Mouse (Mus musculus): ENCODE results near the gene Lmx1b.

Lmx1b gene

DNA sequence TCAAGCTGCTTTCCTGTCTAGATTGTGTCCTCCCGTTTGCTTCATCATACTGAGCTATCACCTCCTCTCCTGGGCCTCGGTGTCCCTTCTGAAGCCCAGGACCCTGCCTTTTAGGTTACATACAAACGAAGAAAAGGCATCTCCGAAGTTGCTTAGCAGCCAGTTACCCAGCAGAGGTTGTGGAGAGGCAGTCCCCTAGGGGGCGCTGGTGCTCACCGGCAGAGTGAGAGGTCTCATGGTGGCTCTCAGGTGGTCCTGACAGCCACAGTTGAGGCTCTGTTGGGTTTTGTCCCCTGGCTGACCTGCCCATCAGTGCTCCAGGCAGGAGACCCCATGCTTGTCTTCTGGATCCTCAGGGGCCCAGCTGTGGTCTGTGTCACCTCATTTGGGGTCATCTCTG lies 80.6 kb downstream of the Lmx1b start:
- peak; percentile 44 for DNase-seq (ENCODE audit: low read depth, low spot score)

DNA sequence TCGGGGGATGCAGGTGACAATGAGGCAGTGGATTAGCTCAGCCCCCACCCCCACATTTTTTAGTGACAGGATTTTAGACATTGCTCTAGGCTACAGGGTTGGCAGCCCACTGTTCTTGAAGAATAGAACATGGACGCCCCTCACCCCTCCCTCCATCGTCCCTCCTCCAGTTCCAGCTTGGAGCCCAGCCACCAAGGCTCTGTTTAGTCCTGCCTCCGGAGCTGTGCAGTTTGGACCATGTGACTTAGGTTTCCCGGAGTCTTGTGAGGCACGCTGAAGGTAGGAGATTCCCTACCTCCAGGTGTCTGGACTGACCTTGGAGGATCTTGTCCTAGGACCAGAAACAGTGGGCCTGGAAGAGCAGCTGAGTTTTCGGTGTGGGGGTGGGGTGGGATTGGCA lies 81.0 kb downstream of the Lmx1b start:
- Histone ChIP-seq H3K27me3 (ENCODE audit: control insufficient read depth, insufficient read depth, low read length, poor library complexity, severe bottlenecking) (no peaks in the 10 kb centered on the region), H3K36me3 (ENCODE audit: control insufficient read depth, insufficient read depth, low read length, poor library complexity, severe bottlenecking) (no peaks in the 10 kb centered on the region)
- DNase-seq (ENCODE audit: low read depth, low spot score), result no peak

More for the DNA sequence above, 80.6 kb downstream of the Lmx1b start:
- no peaks in the 10 kb centered on the region for H3K27me3 ChIP-seq (ENCODE audit: control insufficient read depth, insufficient read depth, low read length, poor library complexity, severe bottlenecking)
- H3K36me3 ChIP-seq (ENCODE audit: control insufficient read depth, insufficient read depth, low read length, poor library complexity, severe bottlenecking), result no peaks in the 10 kb centered on the region

DNA sequence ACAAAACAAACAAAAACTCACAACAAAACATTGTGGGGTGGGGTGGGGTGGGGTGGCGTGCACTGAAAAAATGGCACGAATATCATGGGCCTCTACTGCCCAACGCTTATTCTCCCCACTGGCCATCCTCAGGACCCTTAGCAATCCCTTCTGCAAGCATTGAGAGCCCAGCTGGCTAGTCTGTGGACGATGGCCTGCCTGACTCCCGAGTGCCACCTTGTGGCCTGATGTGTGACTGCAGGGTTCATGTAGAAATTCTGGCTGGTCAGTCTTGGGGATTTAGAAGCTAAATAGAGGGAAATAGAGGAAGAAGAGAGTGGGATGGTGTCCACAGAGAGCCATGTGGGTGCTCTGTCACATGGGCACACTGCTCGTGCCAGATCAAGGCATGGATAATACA lies 82.1 kb downstream of the Lmx1b start:
- Histone ChIP-seq H3K36me3 (ENCODE audit: control insufficient read depth, insufficient read depth, low read length, poor library complexity, severe bottlenecking) (no peaks in the 10 kb centered on the region), H3K27me3 (ENCODE audit: control insufficient read depth, insufficient read depth, low read length, poor library complexity, severe bottlenecking) (no peaks in the 10 kb centered on the region)
- DNase-seq (ENCODE audit: low read depth, low spot score), result peak; percentile 67

DNA sequence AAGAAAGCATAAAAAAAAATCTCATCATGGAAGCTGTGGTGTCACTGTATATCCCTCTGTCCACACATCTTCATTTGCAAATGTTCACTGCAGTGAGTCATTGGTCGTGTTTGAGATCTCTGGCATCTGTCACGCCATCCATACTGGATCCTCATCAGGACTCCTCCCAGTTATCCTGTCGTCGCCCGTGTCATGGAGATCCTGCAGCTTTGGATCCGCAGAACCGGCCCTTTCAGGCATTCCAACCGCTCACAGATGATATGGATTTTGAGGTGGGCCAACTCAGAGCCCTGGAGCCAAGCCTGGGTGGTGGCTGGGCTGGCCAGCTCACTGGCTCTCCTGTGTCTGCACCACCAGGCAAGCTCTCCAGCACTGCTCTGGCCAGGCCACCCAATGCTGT lies 84.7 kb downstream of the Lmx1b start:
- no peaks in the 10 kb centered on the region for H3K27me3 ChIP-seq (ENCODE audit: control insufficient read depth, insufficient read depth, low read length, poor library complexity, severe bottlenecking)
- no peak for DNase-seq (ENCODE audit: low read depth, low spot score)

DNA sequence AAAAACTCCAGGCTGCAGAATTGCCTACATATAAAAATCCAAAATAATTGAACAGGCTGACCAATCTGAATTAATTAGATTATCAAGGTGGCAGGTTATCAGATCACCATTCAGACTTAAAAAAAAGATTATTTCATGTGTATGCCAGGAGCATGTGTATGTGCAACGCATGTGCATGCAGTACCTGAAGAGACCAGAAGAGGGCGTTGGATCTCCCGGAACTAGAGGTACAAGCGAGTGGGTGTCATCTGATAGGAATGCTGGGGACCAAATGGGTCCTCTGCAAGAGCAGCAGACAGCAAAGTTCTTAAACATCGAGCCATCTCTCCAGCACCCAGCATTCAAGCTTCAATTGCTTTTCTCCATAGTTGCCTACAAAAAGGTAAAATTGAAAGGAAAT lies 87.6 kb downstream of the Lmx1b start:
- H3K27me3 ChIP-seq (ENCODE audit: control insufficient read depth, insufficient read depth, low read length, poor library complexity, severe bottlenecking), result no peaks in the 10 kb centered on the region
- H3K36me3 ChIP-seq (ENCODE audit: control insufficient read depth, insufficient read depth, low read length, poor library complexity, severe bottlenecking), result no peaks in the 10 kb centered on the region
- DNase-seq (ENCODE audit: low read depth, low spot score), result no peak

More for the DNA sequence above, 84.7 kb downstream of the Lmx1b start:
- H3K36me3 ChIP-seq (ENCODE audit: control insufficient read depth, insufficient read depth, low read length, poor library complexity, severe bottlenecking), result no peaks in the 10 kb centered on the region

DNA sequence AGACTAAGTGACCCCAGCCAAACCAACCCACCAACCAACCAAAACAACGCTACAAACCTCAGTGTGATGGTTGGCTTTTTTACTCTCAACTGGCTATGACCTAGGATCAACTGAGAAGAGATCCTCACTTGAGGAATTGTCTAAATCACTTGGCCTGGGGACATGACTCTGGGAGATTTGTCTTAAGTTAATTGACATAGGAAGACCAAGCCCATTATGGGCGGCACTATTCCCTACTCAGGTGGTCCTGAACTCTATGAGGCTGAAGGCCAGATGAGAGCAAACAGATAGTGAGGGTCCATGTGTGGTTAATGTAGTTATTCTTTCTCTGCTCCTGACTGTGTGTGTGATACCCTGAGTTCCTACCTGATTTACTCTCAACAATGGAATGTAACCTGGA lies 92.7 kb downstream of the Lmx1b start:
- Histone ChIP-seq H3K27me3 (ENCODE audit: control insufficient read depth, insufficient read depth, low read length, poor library complexity, severe bottlenecking) (no peaks in the 10 kb centered on the region; the same call in 1 of the 2 replicates), H3K36me3 (ENCODE audit: control insufficient read depth, insufficient read depth, low read length, poor library complexity, severe bottlenecking) (no peaks in the 10 kb centered on the region)
- DNase-seq (ENCODE audit: low read depth, low spot score), result no peak

DNA sequence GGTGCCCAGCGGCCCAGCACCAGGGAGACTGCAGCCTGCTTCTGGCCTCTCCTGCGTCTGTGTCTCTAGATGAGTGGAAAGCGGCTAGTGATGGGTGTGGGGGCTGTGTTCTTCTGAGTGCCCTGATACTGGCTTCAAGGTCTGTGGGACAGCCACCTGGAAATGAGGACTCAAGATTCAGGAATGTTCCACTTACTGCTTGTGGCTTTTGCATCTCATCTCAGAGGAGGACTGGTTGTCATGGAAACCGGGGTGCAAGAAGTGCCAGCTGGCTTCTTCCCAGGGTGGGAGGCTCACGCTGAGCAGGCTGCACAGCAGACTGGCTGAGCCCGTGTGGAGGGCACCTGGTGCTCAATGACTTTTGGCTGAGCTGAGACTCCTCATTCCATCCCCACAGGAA lies 93.4 kb downstream of the Lmx1b start:
- Histone ChIP-seq H3K27me3 (ENCODE audit: control insufficient read depth, insufficient read depth, low read length, poor library complexity, severe bottlenecking) (no peaks in the 10 kb centered on the region; the same call in 1 of the 2 replicates), H3K36me3 (ENCODE audit: control insufficient read depth, insufficient read depth, low read length, poor library complexity, severe bottlenecking) (no peaks in the 10 kb centered on the region)
- no peak for DNase-seq (ENCODE audit: low read depth, low spot score)

DNA sequence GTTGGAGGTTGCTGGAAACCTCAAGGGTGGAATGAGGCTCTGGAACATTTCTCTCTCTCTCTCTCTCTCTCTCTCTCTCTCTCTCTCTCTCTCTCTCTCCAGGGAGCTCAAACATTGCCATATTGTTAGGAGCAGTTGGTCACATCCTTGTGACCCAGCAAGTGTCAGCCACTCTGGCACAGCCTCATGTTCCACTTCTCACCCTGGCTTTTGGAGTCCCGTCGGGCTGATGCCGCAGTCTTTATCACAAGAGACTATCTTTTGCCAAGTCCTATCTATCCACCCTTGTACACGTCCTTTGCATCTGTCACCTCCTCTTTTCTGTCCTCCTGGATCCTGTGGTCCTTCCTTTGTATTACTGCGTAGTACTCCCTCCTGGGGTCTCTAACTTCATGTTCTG lies 94.3 kb downstream of the Lmx1b start:
- no peaks in the 10 kb centered on the region for H3K36me3 ChIP-seq (ENCODE audit: control insufficient read depth, insufficient read depth, low read length, poor library complexity, severe bottlenecking)
- no peak for DNase-seq (ENCODE audit: low read depth, low spot score)
- H3K27me3 ChIP-seq (ENCODE audit: control insufficient read depth, insufficient read depth, low read length, poor library complexity, severe bottlenecking), result no peaks in the 10 kb centered on the region; the same call in 1 of the 2 replicates

DNA sequence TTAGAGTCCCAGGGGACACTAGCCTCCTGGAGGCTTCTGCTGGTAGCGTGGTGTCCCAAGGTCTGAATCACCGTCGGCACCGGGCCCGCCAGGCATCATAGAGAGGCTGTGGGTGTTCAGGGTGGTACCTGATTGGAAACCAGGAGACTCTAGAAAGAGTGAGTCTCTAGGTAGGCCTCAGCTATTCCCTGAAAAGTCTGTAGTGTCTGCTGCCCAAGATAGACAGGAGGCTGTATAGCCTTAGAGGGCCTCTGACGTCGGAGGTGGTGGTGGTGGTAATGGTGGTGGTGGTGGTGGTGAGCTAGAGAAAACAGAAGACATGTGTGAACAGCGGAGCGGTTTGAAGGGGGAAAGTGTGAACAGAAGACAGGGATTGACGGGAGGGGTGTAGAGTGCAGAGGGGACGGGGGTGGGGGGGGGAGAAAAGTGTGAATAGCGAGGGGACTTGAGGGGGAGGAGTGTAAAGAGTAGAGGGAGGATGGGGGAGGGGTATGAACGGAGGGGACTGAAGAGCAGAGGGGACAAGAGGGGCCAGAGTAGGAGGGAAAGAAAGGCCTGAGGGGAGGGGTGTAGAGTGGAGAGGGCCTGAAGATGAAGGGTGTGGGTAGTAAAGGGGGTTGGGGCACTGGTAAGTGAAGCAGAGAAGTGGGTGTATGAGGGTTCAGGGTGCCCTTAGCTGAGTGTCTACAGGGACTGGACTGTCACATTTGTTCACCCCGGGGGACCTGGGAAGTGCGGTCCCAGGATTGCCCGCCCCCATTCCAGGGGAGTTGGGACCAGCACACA lies 95.3 kb downstream of the Lmx1b start:
- H3K36me3 ChIP-seq (ENCODE audit: control insufficient read depth, insufficient read depth, low read length, poor library complexity, severe bottlenecking), result no peaks in the 10 kb centered on the region
- DNase-seq (ENCODE audit: low read depth, low spot score), result no peak

DNA sequence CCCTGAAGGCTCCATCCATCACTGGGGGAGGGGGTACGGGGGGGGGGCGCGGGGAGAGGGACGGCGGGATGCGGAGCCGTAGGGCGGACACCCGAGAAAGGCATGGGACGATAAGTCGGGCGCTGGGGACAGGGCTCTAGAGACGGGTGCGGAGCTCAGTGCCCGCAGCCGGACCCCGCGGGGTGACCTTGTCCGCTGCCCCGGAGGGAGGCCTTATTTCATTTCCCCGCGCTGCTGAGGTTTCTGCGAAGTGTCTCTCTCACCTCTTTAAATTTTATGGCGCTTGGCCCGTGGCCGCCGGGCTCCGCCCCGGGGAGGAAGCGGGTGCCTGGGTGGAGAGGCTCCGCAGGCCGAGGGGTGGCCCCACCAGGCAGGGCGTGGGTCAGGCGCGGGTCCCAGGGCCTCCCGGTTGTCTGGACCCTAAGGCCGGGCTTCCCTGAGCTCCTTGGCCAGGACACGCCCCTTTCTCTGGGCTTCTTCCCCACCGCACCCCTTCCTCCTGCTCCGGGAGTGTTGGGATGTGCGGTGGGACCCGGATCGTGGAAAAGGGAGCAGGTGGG lies 96.0 kb downstream of the Lmx1b start:
- no peaks in the 10 kb centered on the region; the same call in 1 of the 2 replicates for H3K27me3 ChIP-seq (ENCODE audit: control insufficient read depth, insufficient read depth, low read length, poor library complexity, severe bottlenecking)
- DNase-seq (ENCODE audit: low read depth, low spot score), result no peak
- H3K36me3 ChIP-seq (ENCODE audit: control insufficient read depth, insufficient read depth, low read length, poor library complexity, severe bottlenecking), result no peaks in the 10 kb centered on the region

More for the DNA sequence above, 95.3 kb downstream of the Lmx1b start:
- no peaks in the 10 kb centered on the region; the same call in 1 of the 2 replicates for H3K27me3 ChIP-seq (ENCODE audit: control insufficient read depth, insufficient read depth, low read length, poor library complexity, severe bottlenecking)

DNA sequence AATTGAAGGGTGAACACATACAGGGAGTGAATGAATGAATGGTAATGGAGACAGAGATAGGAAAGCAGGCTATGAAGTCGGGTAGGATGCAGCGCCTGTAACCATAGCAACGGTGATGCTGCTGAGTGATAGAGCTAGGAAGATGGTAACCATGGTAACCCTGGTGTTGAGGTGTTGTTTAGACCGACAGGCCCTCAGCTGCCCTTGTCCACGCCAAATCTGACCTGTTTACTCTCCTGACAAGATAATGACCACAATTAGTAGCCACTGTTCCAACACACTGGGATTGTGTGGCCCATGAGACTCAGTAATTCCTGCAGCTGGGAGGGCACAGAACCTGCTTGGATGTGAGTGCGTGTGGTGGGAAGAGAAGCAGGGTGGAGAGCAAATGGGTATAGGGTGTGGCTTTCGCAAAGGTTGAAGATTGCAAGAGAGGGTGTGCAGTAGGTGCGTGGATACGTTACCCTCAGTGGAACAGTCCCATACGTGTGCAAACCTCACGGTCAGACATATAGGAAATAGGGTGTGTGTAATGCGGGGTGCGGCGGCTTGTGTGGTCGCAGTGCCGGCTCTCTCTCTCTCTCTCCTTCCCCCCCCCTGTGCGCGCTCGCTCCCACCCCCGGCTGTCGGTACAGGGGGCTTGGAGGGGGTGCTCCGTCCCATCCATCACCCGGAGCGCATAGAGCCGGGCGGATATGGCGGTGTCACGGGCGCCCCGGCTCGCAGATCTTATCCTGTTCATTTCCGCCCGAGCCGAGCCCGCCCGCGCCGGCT lies 96.7 kb downstream of the Lmx1b start:
- no peaks in the 10 kb centered on the region for H3K36me3 ChIP-seq (ENCODE audit: control insufficient read depth, insufficient read depth, low read length, poor library complexity, severe bottlenecking)
- DNase-seq (ENCODE audit: low read depth, low spot score), result peak; percentile 25

DNA sequence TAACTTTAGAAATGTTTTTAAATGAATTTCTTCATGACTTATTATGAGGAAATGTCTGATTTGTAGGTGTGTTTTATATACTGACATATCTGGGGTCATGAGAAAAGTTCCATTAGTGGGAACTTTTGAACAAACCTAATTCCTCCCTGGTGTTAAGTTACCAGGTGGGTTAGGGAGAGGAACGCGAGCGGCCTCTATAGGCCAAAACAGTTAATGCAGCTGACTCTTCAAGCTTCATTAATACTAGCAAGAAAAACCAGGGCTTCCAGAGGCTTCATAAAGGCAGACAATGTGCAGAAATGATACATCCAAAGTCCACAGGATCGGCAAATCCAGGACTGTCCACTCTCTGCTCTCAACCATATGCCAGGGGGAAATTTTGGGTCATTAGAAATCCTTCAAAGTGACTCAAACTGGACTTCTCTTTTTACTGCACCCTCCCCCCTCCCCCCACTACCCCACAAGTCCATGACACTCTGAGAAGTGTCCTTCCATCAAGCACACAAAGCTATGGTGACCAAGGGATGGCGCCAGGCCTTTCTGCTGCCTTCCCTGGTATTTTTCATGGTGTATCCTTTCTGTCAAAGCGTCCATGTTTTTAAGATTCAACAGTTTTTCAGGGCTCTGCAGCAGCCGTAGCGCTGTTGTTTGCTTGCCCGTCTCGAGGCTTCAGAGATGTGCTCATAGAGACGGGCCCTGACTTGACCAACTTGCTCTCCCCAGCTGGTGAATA lies 97.4 kb downstream of the Lmx1b start:
- Histone ChIP-seq H3K27me3 (ENCODE audit: control insufficient read depth, insufficient read depth, low read length, poor library complexity, severe bottlenecking) (no peaks in the 10 kb centered on the region; the same call in 1 of the 2 replicates), H3K36me3 (ENCODE audit: control insufficient read depth, insufficient read depth, low read length, poor library complexity, severe bottlenecking) (no peaks in the 10 kb centered on the region)
- peak; percentile 62 for DNase-seq (ENCODE audit: low read depth, low spot score)

More for the DNA sequence above, 96.7 kb downstream of the Lmx1b start:
- no peaks in the 10 kb centered on the region; the same call in 1 of the 2 replicates for H3K27me3 ChIP-seq (ENCODE audit: control insufficient read depth, insufficient read depth, low read length, poor library complexity, severe bottlenecking)

DNA sequence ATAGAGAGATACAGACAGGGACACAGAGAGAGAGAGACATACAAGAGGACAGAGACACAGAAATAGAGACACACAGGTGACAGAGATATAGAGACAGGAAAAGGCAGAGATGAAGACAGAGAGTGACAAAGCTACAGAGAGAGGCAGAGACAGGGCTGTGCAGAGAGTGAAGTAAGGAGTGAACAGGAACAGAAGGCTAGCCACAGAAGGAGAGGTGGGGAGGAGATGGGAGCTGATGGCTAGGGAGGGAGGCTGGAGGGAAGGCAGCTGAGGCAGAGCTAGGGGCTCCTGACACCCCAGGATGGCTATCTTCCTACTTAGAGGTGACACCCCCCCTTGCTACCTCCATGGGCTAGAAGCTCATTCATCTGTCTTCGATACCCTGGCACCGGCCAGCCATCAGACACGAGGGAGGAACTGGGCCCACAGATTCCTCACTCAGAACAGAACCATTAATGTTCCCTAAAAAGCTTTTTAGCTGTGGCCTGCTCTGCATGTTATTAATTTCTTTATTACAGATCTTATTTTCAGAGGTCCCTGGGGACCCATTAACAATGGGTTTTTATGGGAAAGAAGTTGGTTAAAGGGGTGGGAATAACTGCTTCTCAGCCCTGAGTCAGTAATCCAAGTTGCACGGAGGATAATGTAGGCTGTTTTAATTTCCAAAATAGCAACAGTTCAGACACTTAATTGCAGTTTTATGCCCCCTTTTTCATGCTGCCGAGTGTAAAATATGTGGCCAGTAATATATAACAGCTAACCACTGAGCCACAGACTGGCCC lies 114.8 kb downstream of the Lmx1b start:
- Histone ChIP-seq H3K36me3 (ENCODE audit: control insufficient read depth, insufficient read depth, low read length, poor library complexity, severe bottlenecking) (no peaks in the 10 kb centered on the region), H3K27me3 (ENCODE audit: control insufficient read depth, insufficient read depth, low read length, poor library complexity, severe bottlenecking) (no peaks in the 10 kb centered on the region)
- no peak for DNase-seq (ENCODE audit: low read depth, low spot score)

DNA sequence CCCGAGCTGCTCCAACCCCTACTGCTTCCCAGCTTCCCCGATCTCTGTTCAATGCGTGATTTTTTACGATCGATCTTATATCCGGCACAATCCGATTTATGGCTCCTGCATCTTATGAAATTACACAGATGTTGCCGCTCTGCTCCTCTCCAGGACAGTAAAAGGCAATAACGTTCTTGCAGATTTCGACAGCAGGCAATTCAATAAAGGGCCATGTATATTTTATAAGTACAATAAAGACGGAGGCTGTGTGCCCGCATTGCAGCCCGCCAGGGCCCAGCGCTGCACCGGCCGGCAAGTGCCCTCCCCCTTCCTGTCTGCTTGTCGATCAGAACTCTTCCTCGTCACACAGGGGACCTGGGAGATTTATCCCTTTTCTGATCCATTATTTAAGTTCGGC lies 124.5 kb downstream of the Lmx1b start:
- Histone ChIP-seq H3K36me3 (ENCODE audit: control insufficient read depth, insufficient read depth, low read length, poor library complexity, severe bottlenecking) (no peaks in the 10 kb centered on the region), H3K27me3 (ENCODE audit: control insufficient read depth, insufficient read depth, low read length, poor library complexity, severe bottlenecking) (no peaks in the 10 kb centered on the region)
- DNase-seq (ENCODE audit: low read depth, low spot score), result no peak

Measured in splenic B cell, adult 2 months (primary cell).